Mouse (Mus musculus) CH12.LX (cell line): ENCODE results near the gene Slc7a6. TPM values are rescaled to one million over a fixed set of nuclear protein-coding genes. Genes with fewer than 3 reads are reported as not detected.

Experiments used
- DNase-seq: peaks from one replicate; pipeline ENCODE4 v3.0.0-alpha.2; 2013; ENCODE audit errors: extremely low read depth
- H3K27ac ChIP-seq: 2 replicates; pipeline ENCODE4 v1.5.1; 2012; ENCODE audit warnings: low read depth, mild to moderate bottlenecking, control low read depth, moderate library complexity; ENCODE audit not compliant: insufficient read depth
- H3K27me3 ChIP-seq: replicated peaks from 2 replicates; pipeline ENCODE3; 2012; ENCODE audit warnings: inconsistent platforms
- H3K36me3 ChIP-seq, 2 experiments: replicated peaks in 1 of 2; 2 replicates each; pipeline versions ENCODE3 to v1.6.1; 2012; ENCODE audit warnings: inconsistent platforms in 1 of 2, low read length in 1 of 2, mild to moderate bottlenecking in 1 of 2, mixed read lengths in 1 of 2, moderate library complexity in 1 of 2; ENCODE audit not compliant: control insufficient read depth in 1 of 2, insufficient read depth in 1 of 2
- H3K4me1 ChIP-seq, 2 experiments: 2 replicates each; pipeline ENCODE4 v1.6.1; 2012; ENCODE audit warnings: inconsistent platforms in 1 of 2, moderate library complexity in 1 of 2; ENCODE audit not compliant: insufficient read depth in 2 of 2, control insufficient read depth in 1 of 2
- H3K4me2 ChIP-seq: 2 replicates; pipeline ENCODE4 v1.6.1; 2012; ENCODE audit warnings: low read depth, mild to moderate bottlenecking, control low read depth; ENCODE audit not compliant: poor library complexity, insufficient read depth, severe bottlenecking
- H3K4me3 ChIP-seq, 3 experiments: fragments of 150-350 bp in 1 of 3; sonication (generic) in 1 of 3; replicated peaks in 1 of 3; 2 replicates each; pipeline versions ENCODE3 to v1.5.1; 2011 to 2012; ENCODE audit warnings: low read depth in 2 of 3, low read length in 2 of 3, mild to moderate bottlenecking in 2 of 3, moderate library complexity in 2 of 3, control low read depth in 1 of 3, improper control_type of control experiment in 1 of 3, inconsistent platforms in 1 of 3, mixed read lengths in 1 of 3; ENCODE audit not compliant: poor library complexity in 1 of 3
- H3K79me2 ChIP-seq: replicated peaks from 2 replicates; pipeline ENCODE4 v1.6.1; 2012; ENCODE audit warnings: mild to moderate bottlenecking, moderate library complexity; ENCODE audit not compliant: control insufficient read depth, poor library complexity, insufficient read depth, severe bottlenecking; ENCODE audit errors: extremely low read depth
- H3K9ac ChIP-seq: 2 replicates; pipeline ENCODE4 v1.6.1; 2012; ENCODE audit warnings: low read depth, mild to moderate bottlenecking, control low read depth, moderate library complexity; ENCODE audit not compliant: insufficient read depth
- H3K9me3 ChIP-seq: replicated peaks from 2 replicates; pipeline ENCODE3; 2012; ENCODE audit warnings: low read length, inconsistent platforms, mixed read lengths
- BHLHE40 ChIP-seq: IDR thresholded peaks from 2 replicates; pipeline ENCODE4 v1.6.1; 2011; ENCODE audit warnings: mild to moderate bottlenecking, low read depth, low read length, improper control_type of control experiment
- CHD1 ChIP-seq: IDR thresholded peaks from 2 replicates; pipeline ENCODE4 v1.6.1; 2012; ENCODE audit warnings: low read depth, low read length, improper control_type of control experiment, inconsistent platforms
- ELF1 ChIP-seq: IDR thresholded peaks from 2 replicates; pipeline ENCODE4 v1.6.1; 2014; ENCODE audit warnings: low read depth, mild to moderate bottlenecking, inconsistent platforms, low read length, improper control_type of control experiment
- ETS1 ChIP-seq: conservative IDR thresholded peaks from 2 replicates; pipeline ENCODE4 v1.6.1; 2012; ENCODE audit warnings: low read depth, mild to moderate bottlenecking, inconsistent platforms, low read length, improper control_type of control experiment, moderate library complexity
- HCFC1 ChIP-seq: IDR thresholded peaks from 2 replicates; pipeline ENCODE4 v1.6.1; 2012; ENCODE audit warnings: low read depth, mild to moderate bottlenecking, inconsistent platforms, low read length, improper control_type of control experiment
- IRF4 ChIP-seq: IDR thresholded peaks from 2 replicates; pipeline ENCODE4 v1.6.1; 2014; ENCODE audit warnings: low read depth, mild to moderate bottlenecking, inconsistent platforms, low read length, improper control_type of control experiment
- KAT2A ChIP-seq: IDR thresholded peaks from 2 replicates; pipeline ENCODE4 v1.6.1; 2012; ENCODE audit warnings: low read length, improper control_type of control experiment, inconsistent platforms; ENCODE audit not compliant: insufficient replicate concordance
- MAZ ChIP-seq: IDR thresholded peaks from 2 replicates; pipeline ENCODE4 v1.6.1; 2012; ENCODE audit warnings: low read depth, mild to moderate bottlenecking, inconsistent platforms, low read length, improper control_type of control experiment, moderate library complexity
- MXI1 ChIP-seq: IDR thresholded peaks from 2 replicates; pipeline ENCODE4 v1.6.1; 2011; ENCODE audit warnings: mild to moderate bottlenecking, low read depth, low read length, improper control_type of control experiment
- NRF1 ChIP-seq: IDR thresholded peaks from 2 replicates; pipeline ENCODE4 v1.6.1; 2014; ENCODE audit warnings: low read depth, mild to moderate bottlenecking, inconsistent platforms, low read length, improper control_type of control experiment, moderate library complexity
- PAX5 ChIP-seq: IDR thresholded peaks from 2 replicates; pipeline ENCODE4 v1.6.1; 2012; ENCODE audit warnings: low read length, inconsistent platforms, mixed read lengths
- POLR2A ChIP-seq: IDR thresholded peaks from 2 replicates; pipeline ENCODE4 v1.6.1; 2011; ENCODE audit warnings: low read depth, mild to moderate bottlenecking, improper control_type of control experiment, low read length
- RCOR1 ChIP-seq: conservative IDR thresholded peaks from 2 replicates; pipeline ENCODE4 v1.6.1; 2012; ENCODE audit warnings: low read depth, mild to moderate bottlenecking, inconsistent platforms, low read length, improper control_type of control experiment
- SIN3A ChIP-seq: IDR thresholded peaks from 2 replicates; pipeline ENCODE4 v1.6.1; 2012; ENCODE audit warnings: low read length, improper control_type of control experiment, inconsistent platforms
- SMC3 ChIP-seq: IDR thresholded peaks from 2 replicates; pipeline ENCODE4 v1.6.1; 2011; ENCODE audit warnings: low read depth, low read length, improper control_type of control experiment
- TBP ChIP-seq: conservative IDR thresholded peaks from 2 replicates; pipeline ENCODE4 v1.6.1; 2011; ENCODE audit warnings: low read depth, low read length, improper control_type of control experiment
- TCF12 ChIP-seq: IDR thresholded peaks from 2 replicates; pipeline ENCODE4 v1.6.1; 2014; ENCODE audit warnings: low read depth, mild to moderate bottlenecking, inconsistent platforms, low read length, improper control_type of control experiment
- USF1 ChIP-seq: IDR thresholded peaks from 2 replicates; pipeline ENCODE4 v1.6.1; 2014; ENCODE audit warnings: low read depth, mild to moderate bottlenecking, inconsistent platforms, low read length, improper control_type of control experiment
- ZMIZ1 ChIP-seq: IDR thresholded peaks from 2 replicates; pipeline ENCODE4 v1.6.1; 2012; ENCODE audit warnings: low read depth, mild to moderate bottlenecking, inconsistent platforms, low read length, improper control_type of control experiment
- dilution Hi-C: fragments of 300-500 bp; cut with MboI; formaldehyde crosslinking; loops from 2 replicates; pipeline ENCODE4 v1.14.3; 2020; ENCODE audit warnings: low sequenced_read_pairs; ENCODE audit not compliant: extremely low pct_unique_long_range_greater_than_20kb, extremely low pct_ligation_motif_present
- in situ Hi-C: fragments of 300-500 bp; cut with MboI; formaldehyde crosslinking; loops from 3 replicates; pipeline ENCODE4 v1.14.3; 2019; ENCODE audit warnings: low sequenced_read_pairs, low pct_ligation_motif_present, low pct_unique_long_range_greater_than_20kb, mixed read lengths
- polyA plus RNA-seq: library from polyadenylated mRNA; unstranded; fragments of >175 nt; gene quantifications from 2 replicates; pipeline ENCODE4 v1.2.1, GENCODE M21; 2012; ENCODE audit warnings: low read depth; ENCODE audit not compliant: insufficient read length
- total RNA-seq, 2 experiments: library from RNA; depleted of rRNA; stranded (reverse); fragments of 300-350 nt in 1 of 2; fragments of >200 nt in 1 of 2; gene quantifications; 2 replicates each; pipeline ENCODE4 v1.2.3; 2012 to 2014

The Slc7a6 gene
- total and polyA plus RNA-seq, 3 experiments: 24.2 to 61.8 (median 32.6) TPM

DNA sequence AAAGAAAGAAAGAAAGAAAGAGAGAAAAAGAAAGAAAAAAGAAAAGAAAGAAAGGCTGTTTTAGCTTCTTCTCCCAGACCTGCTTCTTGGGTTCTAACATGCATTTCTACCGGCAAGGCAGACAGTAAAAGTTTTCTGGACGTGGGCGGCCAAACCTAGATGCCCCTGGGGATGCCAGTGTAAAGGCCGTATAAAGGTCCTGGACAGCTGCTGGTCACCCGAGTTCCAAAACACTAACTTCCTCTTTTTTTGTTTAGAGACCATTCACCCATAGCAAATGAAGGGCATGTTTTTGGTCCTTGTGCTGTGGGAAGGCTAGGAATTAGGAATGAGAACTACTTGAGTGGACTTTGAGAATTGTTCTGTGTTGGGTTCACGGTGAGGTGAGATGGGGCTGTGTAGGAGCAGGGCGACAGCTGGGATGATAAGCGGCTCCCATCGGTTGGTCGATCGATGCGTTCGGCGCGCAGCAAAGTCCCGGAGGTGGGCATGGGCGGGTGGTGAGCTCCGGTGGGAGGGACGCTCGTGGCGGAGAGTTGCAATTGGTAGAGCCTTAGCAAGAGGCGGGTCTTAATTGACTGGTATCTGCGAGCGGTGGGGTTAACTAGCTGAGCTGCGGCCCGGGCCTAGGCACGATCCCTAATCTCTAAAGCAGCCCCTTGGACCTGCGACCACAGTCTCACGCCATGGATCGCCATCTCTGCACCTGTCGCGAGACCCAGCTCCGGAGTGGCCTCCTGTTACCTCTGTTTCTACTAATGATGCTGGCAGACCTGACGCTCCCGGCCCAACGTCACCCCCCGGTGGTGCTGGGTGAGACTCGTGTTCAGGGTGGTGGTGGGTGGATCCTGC is 18.6 kb upstream of the Slc7a6 start, which contains the start of gene Pla2g15:
Gene Pla2g15, plus strand, starts transcription at position 599 of the 852 bp plus-strand sequence.
- Histone ChIP-seq H3K9ac (peak within 1 kb of the TSS; percentile 58), H3K4me3 (peak within 1 kb of the TSS; percentile 74 to 92 (median 88)), H3K9me3 (no peaks in the 10 kb centered on the region), H3K4me1 (peaks cover 12 to 36% of the 10 kb centered on the region in 2 experiments; a peak in 3 of 4 replicates), H3K27me3 (no peaks in the 10 kb centered on the region), H3K36me3 (peaks cover 3 to 15% of the 10 kb centered on the region in 2 experiments), H3K79me2 (no peaks in the 10 kb centered on the region), H3K4me2 (peak within 1 kb of the TSS; percentile 84), H3K27ac (no peak within 1 kb of the TSS; the same call in 1 of the 2 replicates)
- TF ChIP-seq KAT2A (0 out of 2 replicates have a peak, but pooled peaks have one; percentile 3), TCF12 (peak; percentile 47; the same call in 1 of the 2 replicates), SIN3A (peak; percentile 82; the same call in 1 of the 2 replicates), SMC3 (no peak), NRF1 (peak; percentile 47), PAX5 (no peak), ZMIZ1 (peak; percentile 87), MAZ (peak; percentile 89; the same call in 1 of the 2 replicates), TBP (peak; percentile 30; the same call in 1 of the 2 replicates), CHD1 (0 out of 2 replicates have a peak, but pooled peaks have one; percentile 53), POLR2A (peak; percentile 64; the same call in 1 of the 2 replicates), HCFC1 (peak; percentile 74), ELF1 (peak; percentile 71), BHLHE40 (peak; percentile 89), IRF4 (peak; percentile 40; the same call in 1 of the 2 replicates), MXI1 (peak; percentile 47; the same call in 1 of the 2 replicates), USF1 (no peak), RCOR1 (no peak), ETS1 (0 out of 2 replicates have a peak, but pooled peaks have one; percentile 15)
- in situ Hi-C loops: loop anchor here (10.0 kb wide), 1 partner anchor 255 kb away; no protein-coding TSS in a partner anchor
- dilution Hi-C loops: no loop called here
- peak; percentile 92 for DNase-seq
